Mouse (Mus musculus) gastrocnemius, adult 2 months (tissue): ENCODE results near the gene Stfa3. TPM values are rescaled to one million over a fixed set of nuclear protein-coding genes. Genes with fewer than 3 reads are reported as not detected.
A peak's percentile ranks its signal among the peaks of the same experiment; 100 is the strongest.

Source experiments
- DNase-seq: peaks from one replicate; pipeline ENCODE4 v3.0.0; 2022
- H3K27ac ChIP-seq: fragments of 200-600 bp; 2 replicates; pipeline ENCODE4 v1.8.1; 2022; ENCODE audit warnings: mild to moderate bottlenecking
- H3K4me3 ChIP-seq: fragments of 200-600 bp; 2 replicates; pipeline ENCODE4 v1.8.1; 2022; ENCODE audit warnings: mild to moderate bottlenecking, moderate library complexity
- CTCF ChIP-seq: fragments of 200-600 bp; IDR thresholded peaks from 2 replicates; pipeline ENCODE4 v1.8.1; 2022; ENCODE audit warnings: antibody characterized with exemption, mild to moderate bottlenecking, moderate library complexity
- intact Hi-C: fragments of 180-260 bp; cut with DNase I; formaldehyde crosslinking; loops from one replicate; pipeline ENCODE4 v1.15.1; 2025
- long read RNA-seq, 2 experiments: library from polyadenylated mRNA; stranded (forward); transcript quantifications; one replicate each; pipeline ENCODE4 v2.0.0; 2021
- total RNA-seq, 2 experiments: library from RNA; stranded (reverse); gene quantifications; 2 replicates each; pipeline ENCODE4 v1.2.3; 2021

The Stfa3 gene
- total RNA-seq: not detected
- long read RNA-seq, experiment 1: 0 reads
- long read RNA-seq, experiment 2: 0 reads

DNA sequence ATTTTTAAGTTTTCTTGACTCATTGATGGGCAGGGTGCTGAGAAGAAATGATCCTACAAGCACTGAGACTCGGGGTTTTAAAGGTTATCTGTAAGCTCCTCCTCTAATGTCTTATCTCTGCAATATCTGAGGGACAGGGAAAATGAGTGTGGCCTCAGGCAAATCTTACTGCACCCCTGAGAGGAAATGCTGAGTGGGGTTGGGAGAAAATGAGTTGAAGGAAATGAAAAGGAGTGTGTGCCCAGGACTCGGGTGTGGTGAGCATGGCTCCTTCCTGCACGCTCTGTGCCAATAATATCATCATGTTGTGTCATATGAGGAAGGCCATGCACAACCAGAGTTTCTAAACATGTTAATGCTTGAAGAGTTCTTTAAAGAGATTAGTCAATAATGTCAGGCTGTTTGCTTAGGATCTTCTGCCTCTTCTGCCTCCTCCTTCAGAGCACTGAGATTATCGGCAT lies at the start of gene Stfa3:
Gene Stfa3, minus strand, starts transcription at position 51 of the 461 bp plus-strand sequence.
- TF ChIP-seq CTCF: no peak
- intact Hi-C loops: no loop called here
- no peak within 1 kb of the TSS for H3K4me3 ChIP-seq
- no peak for DNase-seq
- no peak within 1 kb of the TSS for H3K27ac ChIP-seq

DNA sequence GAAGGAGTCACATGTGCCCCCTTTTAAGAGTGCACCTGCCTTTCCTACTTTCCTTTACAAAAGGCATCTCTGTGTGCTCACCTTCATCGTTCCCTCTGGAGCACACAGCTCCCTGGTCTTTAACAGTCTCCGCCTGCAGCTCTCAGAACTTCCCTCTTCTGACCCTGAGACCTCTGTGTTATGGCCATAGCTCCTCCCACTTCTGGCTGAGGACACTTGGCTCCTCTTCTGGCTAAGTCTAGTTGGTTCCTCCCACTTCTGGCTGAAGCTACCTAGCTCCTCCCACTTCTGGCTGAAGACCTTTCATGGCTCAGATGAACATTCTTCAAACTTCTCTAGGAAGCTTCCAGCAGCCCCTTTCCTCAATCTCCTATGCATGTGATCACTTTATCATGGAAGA lies 47.1 kb upstream of the Stfa3 start:
- intact Hi-C loops: no loop called here
- no peak for DNase-seq
- Histone ChIP-seq H3K27ac (no peak overlapping the region), H3K4me3 (no peak overlapping the region)
- TF ChIP-seq CTCF: no peak

GRCm38 (mm10) chr16:36492420-36492819 lies 37.2 kb upstream of the Stfa3 start:
- no peak for TF ChIP-seq CTCF
- no peak for DNase-seq
- Histone ChIP-seq H3K27ac (no peak overlapping the region), H3K4me3 (no peak overlapping the region)
- intact Hi-C loops: no loop called here

DNA sequence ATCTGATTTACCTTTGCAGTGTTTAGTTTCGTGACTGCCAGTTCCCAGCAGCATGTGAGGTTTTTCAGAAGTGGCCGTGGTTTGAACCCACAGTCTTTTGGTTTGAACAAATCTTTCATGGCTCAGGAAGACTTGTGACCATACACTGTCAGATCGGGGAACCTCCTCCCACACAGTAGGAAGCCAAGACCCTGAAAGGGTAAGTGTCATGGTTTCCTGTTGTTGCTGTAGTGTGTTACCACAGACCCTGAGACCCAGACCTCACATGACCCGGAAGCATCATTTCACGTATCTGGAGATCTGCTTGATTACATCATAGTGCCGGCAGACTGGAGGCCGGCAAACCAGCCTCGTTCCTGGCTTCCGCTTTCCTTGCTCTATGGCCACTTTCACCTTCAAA lies 21.7 kb upstream of the Stfa3 start:
- TF ChIP-seq CTCF: no peak

DNA sequence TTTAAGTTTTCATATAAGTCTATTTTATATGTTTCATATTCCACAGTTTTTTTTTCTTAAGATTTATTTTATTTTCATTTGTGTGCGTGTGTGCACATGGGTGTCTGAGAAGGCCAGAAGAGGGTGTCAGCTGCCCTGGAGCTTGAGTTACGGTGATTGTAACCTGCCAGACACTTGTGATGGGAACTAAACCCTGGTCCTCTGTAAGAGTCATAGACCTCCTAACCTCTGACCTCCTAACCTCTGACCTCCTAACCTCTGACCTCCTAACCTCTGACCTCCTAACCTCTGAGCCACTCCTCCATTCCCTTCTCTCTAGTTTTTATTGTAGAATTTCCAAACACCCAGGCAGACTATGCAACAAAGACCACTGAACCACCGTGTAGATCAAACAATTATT lies 20.3 kb upstream of the Stfa3 start:
- no peak for TF ChIP-seq CTCF
- DNase-seq: no peak
- Histone ChIP-seq H3K4me3 (no peak overlapping the region), H3K27ac (no peak overlapping the region)
- intact Hi-C loops: no loop called here

More for the DNA sequence above, 21.7 kb upstream of the Stfa3 start:
- DNase-seq: no peak
- Histone ChIP-seq H3K4me3 (no peak overlapping the region), H3K27ac (no peak overlapping the region)
- intact Hi-C loops: no loop called here

DNA sequence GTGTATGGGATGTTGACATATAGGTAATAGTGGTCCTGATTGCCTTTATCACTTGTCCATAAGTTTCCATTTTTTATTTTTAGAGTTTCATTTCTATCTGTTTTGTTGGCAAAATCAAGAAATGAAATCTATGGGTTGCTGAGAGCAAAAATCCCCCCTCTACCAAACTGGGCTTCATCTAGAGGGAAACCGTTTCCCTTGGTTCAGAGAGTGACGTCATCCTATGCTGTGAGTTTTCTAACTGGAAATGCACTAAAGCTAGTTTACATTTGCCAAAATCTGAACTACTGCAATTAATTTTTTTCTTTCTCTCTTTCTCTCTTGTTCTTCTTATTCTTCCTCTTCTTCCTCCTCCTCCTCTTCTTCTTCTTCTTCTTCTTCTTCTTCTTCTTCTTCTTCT lies 19.7 kb upstream of the Stfa3 start:
- DNase-seq: no peak
- intact Hi-C loops: no loop called here
- Histone ChIP-seq H3K27ac (no peak overlapping the region), H3K4me3 (no peak overlapping the region)
- TF ChIP-seq CTCF: no peak

DNA sequence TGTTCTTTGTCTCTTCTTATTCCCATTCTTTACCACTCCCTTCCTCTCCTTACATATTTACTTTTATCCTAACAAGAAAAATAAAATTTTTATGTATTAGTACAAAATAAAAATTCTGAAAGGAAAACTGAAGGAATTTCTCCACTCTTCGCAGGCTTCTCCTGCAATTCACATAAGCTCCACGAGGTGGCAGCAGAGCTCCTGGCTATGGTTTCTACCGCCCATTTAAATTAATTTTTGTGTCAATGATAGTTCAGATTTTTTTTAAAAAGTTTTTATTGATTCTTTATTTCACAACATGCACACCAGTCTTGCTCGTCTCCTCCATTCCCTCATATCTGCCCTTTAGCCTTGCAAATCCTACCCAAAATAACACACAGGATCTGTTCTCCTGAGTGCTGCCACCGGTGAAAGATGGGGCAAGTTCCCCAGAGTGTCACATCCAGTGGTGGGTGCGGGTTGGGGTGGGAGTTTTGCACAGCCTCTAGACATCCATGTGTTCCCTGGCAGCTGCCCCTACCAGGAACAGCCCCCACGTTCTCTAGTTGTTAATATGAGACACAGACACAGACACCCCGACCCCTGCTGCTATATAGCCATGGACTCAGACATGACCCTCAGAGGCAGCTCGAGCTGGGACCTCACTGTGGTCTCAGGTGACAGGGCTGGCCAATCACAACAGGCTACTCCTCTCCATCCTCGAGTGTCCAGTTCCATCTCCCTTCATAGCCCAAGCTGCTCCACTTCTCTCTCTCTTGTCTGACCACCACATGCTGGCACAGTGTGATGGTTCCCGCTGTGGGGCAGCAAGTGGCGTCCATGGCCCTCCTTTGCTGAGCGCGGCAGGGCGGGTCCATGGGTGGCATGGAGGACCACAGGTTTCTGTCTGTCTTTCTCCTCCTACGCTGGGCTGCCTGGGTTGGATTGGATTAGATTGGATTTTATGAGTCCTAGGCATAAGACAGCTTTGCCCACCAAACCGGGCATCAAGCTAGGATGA lies 18.3 kb upstream of the Stfa3 start:
- DNase-seq: peak; percentile 37
- TF ChIP-seq CTCF: no peak; the same call in none of the 2 replicates
- no peak overlapping the region for H3K27ac ChIP-seq
- H3K4me3 ChIP-seq: no peak overlapping the region
- intact Hi-C loops: loop anchor here (1.0 to 2.0 kb wide), 3 partner anchors 149 to 535 kb away; no protein-coding TSS in a partner anchor

- H3K4me3 ChIP-seq: no peak overlapping the region
- H3K27ac ChIP-seq: no peak overlapping the region
- DNase-seq: no peak
- no peak for TF ChIP-seq CTCF
- intact Hi-C loops: no loop called here
Observed at GRCm38 (mm10) chr16:36471066-36471633, 16.0 kb upstream of the Stfa3 start.

DNA sequence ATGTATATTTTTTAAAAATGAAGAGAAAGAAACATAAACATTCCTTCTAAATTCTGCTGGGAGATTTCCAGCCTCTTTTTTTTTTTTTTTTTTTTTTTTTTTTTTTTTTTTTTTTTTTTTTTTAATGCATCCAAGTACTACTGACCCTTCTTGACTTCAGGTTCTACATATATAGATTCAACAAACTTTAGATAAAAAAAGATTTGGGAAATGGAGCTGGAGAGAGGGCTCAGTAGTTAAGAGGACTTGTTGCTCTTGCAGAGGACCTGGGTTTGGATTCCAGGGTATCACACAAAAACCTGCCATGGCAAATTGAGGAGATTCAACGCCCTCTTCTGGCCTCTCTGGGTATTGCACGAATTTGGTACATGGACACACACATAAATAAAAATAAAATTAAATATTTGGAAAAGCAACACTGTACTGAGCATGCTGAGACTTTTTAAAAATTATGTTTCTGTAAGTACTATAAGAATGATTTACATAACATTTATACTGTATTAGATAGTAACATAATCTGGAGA lies 14.8 kb upstream of the Stfa3 start:
- intact Hi-C loops: no loop called here
- TF ChIP-seq CTCF: peak; percentile 53

DNA sequence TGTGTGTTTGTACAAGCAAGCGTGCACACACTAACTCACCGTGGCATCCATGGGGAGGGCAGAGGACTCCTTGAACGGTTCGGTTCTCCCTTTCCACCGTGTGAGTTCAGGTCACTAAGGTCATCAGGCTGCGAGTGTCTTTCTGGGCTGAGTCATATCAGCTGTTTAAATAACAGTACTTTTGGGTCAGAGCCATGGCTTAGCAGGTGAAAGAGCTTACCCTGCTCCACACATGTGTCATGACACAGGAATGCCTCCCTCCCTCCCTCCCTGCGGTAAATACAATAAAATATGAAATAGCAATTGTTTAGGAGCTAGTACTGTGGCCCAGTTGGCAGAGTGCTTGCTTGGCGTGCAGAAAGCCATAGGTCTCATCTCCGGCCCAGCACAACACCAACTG lies 14.2 kb upstream of the Stfa3 start:
- TF ChIP-seq CTCF: no peak
- intact Hi-C loops: no loop called here
- H3K27ac ChIP-seq: no peak overlapping the region

More for the DNA sequence above, 14.8 kb upstream of the Stfa3 start:
- DNase-seq: no peak
- H3K4me3 ChIP-seq: no peak overlapping the region
- H3K27ac ChIP-seq: no peak overlapping the region

DNA sequence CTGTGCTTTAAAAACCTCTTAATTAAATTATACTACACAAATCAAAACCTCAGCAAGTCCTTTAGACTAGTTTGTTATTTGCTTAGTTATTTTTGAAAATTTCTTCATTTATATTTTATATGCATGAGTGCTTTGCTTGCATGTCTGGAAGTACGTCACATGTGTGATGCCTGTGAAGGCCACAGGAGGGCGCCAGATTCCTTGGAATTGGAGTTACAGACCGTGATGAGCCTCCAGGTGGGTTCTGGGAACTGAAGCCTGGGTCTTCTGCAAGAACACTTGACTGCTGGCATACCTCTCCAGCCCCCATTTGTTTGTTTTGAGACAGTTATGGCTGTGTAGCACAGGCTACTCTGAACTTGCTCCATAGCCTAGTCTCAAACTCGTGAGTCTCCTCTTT lies 13.7 kb upstream of the Stfa3 start:
- intact Hi-C loops: no loop called here
- no peak overlapping the region for H3K4me3 ChIP-seq
- DNase-seq: no peak
- no peak overlapping the region for H3K27ac ChIP-seq
- TF ChIP-seq CTCF: peak; percentile 45

More for the DNA sequence above, 14.2 kb upstream of the Stfa3 start:
- no peak for DNase-seq
- H3K4me3 ChIP-seq: no peak overlapping the region

DNA sequence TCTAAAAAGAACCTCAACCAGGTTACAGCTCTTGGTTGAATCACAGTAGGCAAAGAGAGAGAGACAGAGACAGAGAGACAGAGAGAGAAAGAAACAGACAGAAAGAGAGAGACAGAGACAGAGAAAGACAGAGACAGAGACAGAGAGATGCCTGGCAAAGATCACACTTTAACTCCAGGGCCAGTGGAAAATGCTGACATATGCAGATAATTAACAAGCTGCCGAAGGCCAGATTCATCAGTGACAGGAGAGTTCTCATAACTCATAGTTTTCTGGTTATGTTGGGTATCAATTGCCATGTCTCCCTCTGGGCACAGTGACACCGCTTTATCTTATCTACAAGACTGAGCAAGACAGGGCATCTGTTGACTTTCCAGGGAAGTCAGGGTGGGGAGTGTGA lies 12.7 kb upstream of the Stfa3 start:
- Histone ChIP-seq H3K4me3 (no peak overlapping the region), H3K27ac (no peak overlapping the region)
- intact Hi-C loops: no loop called here
- DNase-seq: no peak
- TF ChIP-seq CTCF: no peak

DNA sequence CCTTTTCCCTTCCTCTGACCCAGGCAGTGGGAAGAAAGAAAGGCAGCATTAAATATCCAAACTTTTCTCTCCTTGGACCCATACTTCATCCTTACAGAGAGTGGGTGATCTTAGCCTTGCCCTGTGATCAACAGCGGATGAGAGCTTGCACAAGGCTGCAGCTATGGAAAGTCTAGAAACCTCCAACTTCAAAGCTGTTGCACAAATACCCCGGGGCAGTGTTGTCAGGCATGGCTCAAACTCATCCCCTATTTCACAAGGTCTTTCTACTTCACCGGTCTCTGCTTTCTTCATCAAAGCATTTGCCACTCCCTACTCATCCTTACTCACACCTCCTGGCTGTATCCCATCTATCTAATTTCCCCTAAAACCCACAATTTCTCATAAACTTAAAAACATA lies 10.2 kb upstream of the Stfa3 start:
- TF ChIP-seq CTCF: no peak
- intact Hi-C loops: no loop called here
- no peak for DNase-seq

More for the DNA sequence above, 10.2 kb upstream of the Stfa3 start:
- Histone ChIP-seq H3K4me3 (no peak overlapping the region), H3K27ac (no peak overlapping the region)
